Mouse (Mus musculus) forebrain, embryonic 13.5 days (tissue): ENCODE measurements around the gene Pdzrn3. TPM values are rescaled to one million over a fixed set of nuclear protein-coding genes. Genes with fewer than 3 reads are reported as not detected.

Experiments used
- ATAC-seq: fragments of 200-750 bp; cut with Nextera tagmentation; 2 replicates; pipeline ENCODE4 v1.8.0; 2017
- H3K27ac ChIP-seq: fragments of 300-500 bp; sonication (generic); 2 replicates; pipeline ENCODE4 v1.5.1; 2015; ENCODE audit warnings: inconsistent platforms, mild to moderate bottlenecking, moderate library complexity
- H3K27me3 ChIP-seq: fragments of 300-500 bp; sonication (generic); 2 replicates; pipeline ENCODE4 v1.6.1; 2015; ENCODE audit warnings: mild to moderate bottlenecking, inconsistent platforms
- H3K36me3 ChIP-seq: fragments of 300-500 bp; sonication (generic); 2 replicates; pipeline ENCODE4 v1.6.1; 2015; ENCODE audit warnings: mild to moderate bottlenecking, inconsistent platforms; ENCODE audit not compliant: poor library complexity, severe bottlenecking
- H3K4me1 ChIP-seq: fragments of 300-500 bp; sonication (generic); 2 replicates; pipeline ENCODE4 v1.6.1; 2015; ENCODE audit warnings: inconsistent platforms
- H3K4me2 ChIP-seq: fragments of 300-500 bp; sonication (generic); 2 replicates; pipeline ENCODE4 v1.6.1; 2015; ENCODE audit warnings: inconsistent platforms, mild to moderate bottlenecking, moderate library complexity
- H3K4me3 ChIP-seq: fragments of 300-500 bp; sonication (generic); 2 replicates; pipeline ENCODE4 v1.5.1; 2015; ENCODE audit warnings: mild to moderate bottlenecking, inconsistent platforms
- H3K9ac ChIP-seq: fragments of 300-500 bp; sonication (generic); 2 replicates; pipeline ENCODE4 v1.6.1; 2015; ENCODE audit warnings: mild to moderate bottlenecking, inconsistent platforms
- H3K9me3 ChIP-seq: fragments of 300-500 bp; sonication (generic); replicated peaks from 2 replicates; pipeline ENCODE4 v1.6.1; 2016; ENCODE audit warnings: inconsistent platforms
- WGBS: fragments of 180-500 bp; shearing (Covaris S2); methylation state at CpG from one replicate; pipeline ENCODE4 v1.1.7; 2015; 5-methylcytosine and 5-hydroxymethylcytosine counted together
- polyA plus RNA-seq: library from polyadenylated mRNA; unstranded; fragments of >200 nt; fragmentation: Nextera tagmentation; extraction: Ambion mirVana; gene quantifications from 2 replicates; pipeline ENCODE4 v1.2.1, GENCODE M21; 2015

Gene Pdzrn3
- polyA plus RNA-seq, 1 experiment from 2014 or later = 13.1 TPM

DNA sequence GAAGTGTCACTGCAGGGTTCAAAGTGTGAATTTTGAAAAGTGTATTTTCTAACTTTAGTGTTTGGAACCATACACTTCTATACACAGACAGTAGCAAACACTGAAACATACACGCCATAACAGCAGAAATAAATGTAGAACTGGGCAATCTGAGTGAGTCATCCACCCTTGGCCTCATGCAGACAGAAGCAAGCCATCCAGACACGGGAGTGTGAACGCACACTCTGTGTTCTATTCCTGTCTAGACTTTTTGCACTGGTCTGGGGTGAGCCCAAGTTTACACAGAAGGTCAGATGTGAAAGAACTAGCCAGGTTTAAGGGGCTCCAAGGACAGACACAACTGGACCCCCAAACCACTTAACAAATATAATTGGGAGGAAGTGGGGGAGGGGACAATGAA, 57.3 kb downstream of the Pdzrn3 start:
- Histone ChIP-seq H3K9me3 (no peaks in the 10 kb centered on the region), H3K4me2 (no peak overlapping the region), H3K27ac (no peak overlapping the region), H3K4me3 (no peak overlapping the region), H3K36me3 (no peaks in the 10 kb centered on the region), H3K27me3 (no peaks in the 10 kb centered on the region), H3K4me1 (peaks cover 9% of the 10 kb centered on the region), H3K9ac (no peak overlapping the region)
- 88% methylated on average over 3 of the region's 3 CpGs for WGBS
- no peak for ATAC-seq

DNA sequence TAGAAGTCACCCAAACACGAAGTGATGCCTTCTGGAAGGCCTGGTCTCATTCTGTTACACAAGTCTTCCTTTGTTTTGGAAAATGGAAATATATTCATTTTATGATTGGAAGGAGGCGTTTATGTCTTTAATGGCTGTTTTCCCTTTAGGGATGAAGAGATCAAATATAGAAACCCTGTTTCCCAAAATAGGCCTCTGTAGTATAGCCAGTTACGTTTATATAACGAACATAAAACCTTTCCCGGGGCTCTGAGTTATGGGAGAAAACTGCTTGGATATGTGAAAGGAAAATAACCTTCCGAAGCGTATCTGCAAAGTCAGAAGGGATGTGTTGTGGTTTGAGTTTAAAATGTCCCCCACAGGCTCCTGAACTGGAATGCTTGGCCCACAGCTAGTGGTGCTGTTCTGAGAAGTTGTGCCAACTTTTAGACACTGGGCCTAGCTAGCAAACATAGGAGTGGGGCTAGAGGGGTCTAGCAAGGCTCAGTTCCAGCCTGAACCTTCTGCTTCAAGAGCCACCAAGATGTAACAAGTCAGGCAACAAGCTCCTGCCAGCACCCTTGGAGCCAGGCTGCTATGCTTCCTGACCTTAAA, 58.2 kb downstream of the Pdzrn3 start:
- no peak overlapping the region for H3K27ac ChIP-seq
- no peaks in the 10 kb centered on the region for H3K36me3 ChIP-seq
- peaks cover 9% of the 10 kb centered on the region for H3K4me1 ChIP-seq
- no peaks in the 10 kb centered on the region for H3K9me3 ChIP-seq
- H3K4me3 ChIP-seq = no peak overlapping the region
- ATAC-seq = no peak
- no peak overlapping the region for H3K4me2 ChIP-seq
- no peak overlapping the region for H3K9ac ChIP-seq
- WGBS = 90% methylated on average over 7 of the region's 7 CpGs
- no peaks in the 10 kb centered on the region for H3K27me3 ChIP-seq

DNA sequence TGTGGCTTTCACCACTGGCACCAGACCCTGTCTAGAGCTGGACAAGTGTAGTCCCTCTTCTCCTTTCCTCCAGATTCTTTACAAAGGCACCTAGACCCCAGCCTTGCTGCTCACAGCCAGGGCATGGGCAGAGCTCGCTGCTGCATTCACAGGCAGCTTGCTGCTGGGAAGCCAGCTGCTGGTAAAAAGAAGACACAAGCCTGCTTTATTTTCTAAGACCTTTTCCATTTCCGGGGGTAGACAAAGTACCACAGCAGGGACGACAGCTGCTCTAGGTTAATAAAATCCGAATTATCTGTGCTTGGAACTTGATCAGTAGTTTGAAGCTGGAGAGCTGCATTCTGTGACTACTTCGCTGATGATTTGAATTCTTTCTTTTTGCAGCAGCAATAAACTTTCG, 59.2 kb downstream of the Pdzrn3 start:
- no peaks in the 10 kb centered on the region for H3K36me3 ChIP-seq
- H3K4me1 ChIP-seq = peaks cover 9% of the 10 kb centered on the region
- no peaks in the 10 kb centered on the region for H3K27me3 ChIP-seq
- no peak overlapping the region for H3K4me3 ChIP-seq
- no peak overlapping the region for H3K27ac ChIP-seq
- 37% methylated on average over 6 of the region's 6 CpGs for WGBS
- no peaks in the 10 kb centered on the region for H3K9me3 ChIP-seq
- H3K4me2 ChIP-seq = no peak overlapping the region
- H3K9ac ChIP-seq = no peak overlapping the region
- ATAC-seq = no peak

DNA sequence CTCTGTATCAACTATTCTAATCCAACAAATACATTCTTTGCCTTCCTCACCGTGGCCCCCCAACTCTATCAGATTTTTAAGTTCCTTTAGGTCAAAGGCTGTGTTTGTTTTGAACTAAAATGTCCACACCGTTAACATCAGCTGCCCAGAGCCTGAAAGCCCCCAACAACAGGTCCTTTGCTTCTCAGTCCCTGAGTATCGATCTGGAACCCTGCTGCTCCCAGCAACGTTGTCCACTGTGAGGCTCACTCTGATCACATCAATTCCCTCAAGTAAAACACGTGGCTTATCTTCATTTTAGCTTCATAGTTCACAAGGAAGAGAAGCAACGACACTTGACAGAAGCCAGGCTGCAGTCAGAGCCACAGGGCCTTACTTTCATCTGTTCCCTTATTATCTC, 66.3 kb downstream of the Pdzrn3 start:
- Histone ChIP-seq H3K27me3 (peaks cover 20% of the 10 kb centered on the region), H3K9ac (no peak overlapping the region), H3K4me3 (no peak overlapping the region), H3K27ac (no peak overlapping the region), H3K36me3 (no peaks in the 10 kb centered on the region), H3K4me1 (peaks cover 25% of the 10 kb centered on the region), H3K4me2 (no peak overlapping the region), H3K9me3 (no peaks in the 10 kb centered on the region)
- 47% methylated on average over 6 of the region's 6 CpGs for WGBS
- no peak for ATAC-seq

DNA sequence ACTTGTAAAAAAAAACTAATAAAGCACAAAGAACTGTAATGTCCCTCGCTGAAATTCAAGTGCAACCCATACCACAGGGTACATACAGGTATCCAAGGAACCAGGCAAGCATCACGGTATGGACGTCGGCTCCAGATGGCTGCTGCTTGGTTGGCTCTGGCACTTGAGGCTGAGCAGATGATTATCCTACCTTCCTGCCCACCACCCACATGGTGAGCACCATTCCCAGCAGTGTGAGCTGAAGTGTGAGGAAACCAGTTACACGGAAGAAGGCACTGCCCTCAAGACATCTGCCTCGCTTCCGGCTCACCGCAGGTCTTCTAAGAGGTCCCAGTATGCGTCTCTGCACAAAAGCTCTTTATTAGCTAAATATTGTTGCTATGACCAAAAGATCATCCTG, 67.2 kb downstream of the Pdzrn3 start:
- peaks cover 23% of the 10 kb centered on the region for H3K4me1 ChIP-seq
- H3K4me2 ChIP-seq = no peak overlapping the region
- no peak overlapping the region for H3K4me3 ChIP-seq
- H3K9me3 ChIP-seq = no peaks in the 10 kb centered on the region
- H3K27me3 ChIP-seq = peaks cover 27% of the 10 kb centered on the region
- no peak overlapping the region for H3K9ac ChIP-seq
- no peaks in the 10 kb centered on the region for H3K36me3 ChIP-seq
- no peak overlapping the region for H3K27ac ChIP-seq
- WGBS = 85% methylated on average over 9 of the region's 9 CpGs
- ATAC-seq = no peak

DNA sequence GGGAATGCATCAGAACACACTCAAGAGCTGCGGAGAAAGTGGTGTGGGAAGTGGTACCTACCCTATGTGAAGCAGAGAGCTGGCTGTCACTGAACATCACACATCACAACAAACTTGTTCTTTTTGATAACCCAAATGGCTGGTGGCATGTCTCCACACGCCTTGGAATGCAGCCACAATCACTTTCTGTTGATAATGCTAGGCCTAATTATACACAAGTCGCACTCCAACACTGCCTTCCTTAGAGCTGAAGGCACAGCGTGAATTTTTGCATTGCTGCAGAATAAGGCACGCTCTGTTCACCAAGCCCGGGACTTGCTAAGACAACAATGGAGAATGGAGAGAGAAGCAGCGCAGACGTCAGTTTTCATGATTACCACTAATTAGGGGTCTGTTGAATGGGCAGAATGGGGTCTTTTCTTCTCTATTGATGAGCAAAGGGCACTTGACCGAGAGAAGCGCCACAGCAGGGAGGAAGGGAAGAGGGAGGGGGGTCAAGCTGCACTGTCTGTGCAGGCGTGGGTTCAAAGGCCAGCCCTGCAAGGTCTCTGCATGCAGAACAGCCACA, 69.6 kb downstream of the Pdzrn3 start:
- peak; percentile 96 for ATAC-seq
- peaks cover 23% of the 10 kb centered on the region for H3K4me1 ChIP-seq
- no peak overlapping the region for H3K9ac ChIP-seq
- 4% methylated on average over 11 of the region's 11 CpGs for WGBS
- no peaks in the 10 kb centered on the region for H3K36me3 ChIP-seq
- no peaks in the 10 kb centered on the region for H3K9me3 ChIP-seq
- H3K4me2 ChIP-seq = peak overlapping the region; percentile 11
- no peak overlapping the region for H3K4me3 ChIP-seq
- H3K27me3 ChIP-seq = peaks cover 34% of the 10 kb centered on the region
- H3K27ac ChIP-seq = peak overlapping the region; percentile 27

DNA sequence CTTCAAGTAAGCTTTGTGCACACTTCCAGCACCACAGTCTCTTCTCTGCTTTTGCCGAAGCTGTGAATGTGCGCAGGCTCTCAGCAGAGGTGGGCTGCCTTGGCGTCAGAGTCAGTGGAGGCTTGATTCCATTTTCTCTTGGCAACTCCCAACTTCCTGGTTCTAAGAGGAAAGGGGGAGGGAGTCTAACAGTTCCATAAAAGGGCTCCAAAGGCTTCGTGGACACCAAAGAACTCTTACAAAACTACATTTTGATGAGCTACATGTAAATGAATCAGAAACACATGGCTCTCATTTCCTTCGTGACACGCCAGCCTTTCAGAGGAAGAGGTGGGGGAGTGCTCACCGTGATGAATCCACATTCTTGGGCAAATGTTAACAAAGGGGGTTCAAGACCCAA, 70.9 kb downstream of the Pdzrn3 start:
- Histone ChIP-seq H3K27me3 (peaks cover 30% of the 10 kb centered on the region), H3K9me3 (no peaks in the 10 kb centered on the region), H3K36me3 (no peaks in the 10 kb centered on the region), H3K4me3 (no peak overlapping the region), H3K4me1 (peaks cover 23% of the 10 kb centered on the region), H3K9ac (no peak overlapping the region), H3K27ac (no peak overlapping the region), H3K4me2 (no peak overlapping the region)
- 59% methylated on average over 7 of the region's 7 CpGs for WGBS
- no peak for ATAC-seq

DNA sequence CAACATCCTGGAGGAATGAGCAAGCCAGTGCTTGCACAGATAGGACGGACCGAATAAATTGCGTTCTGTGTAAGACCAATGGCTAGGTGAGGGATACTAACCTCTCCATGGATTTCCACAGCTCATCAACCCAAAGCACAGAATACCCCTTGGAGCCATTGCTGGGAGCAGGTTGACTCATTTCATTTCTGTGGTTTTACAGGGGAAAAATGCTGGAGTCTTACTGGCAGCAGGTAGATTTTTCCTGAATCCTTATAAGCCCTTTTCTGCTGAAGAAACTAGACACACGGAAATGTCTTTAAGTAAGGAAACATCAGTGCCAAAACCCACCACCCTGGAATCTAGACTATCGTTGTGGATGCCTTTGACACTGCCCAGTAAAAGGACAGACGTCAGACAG, 72.2 kb downstream of the Pdzrn3 start:
- peaks cover 23% of the 10 kb centered on the region for H3K4me1 ChIP-seq
- WGBS = 92% methylated on average over 6 of the region's 6 CpGs

DNA sequence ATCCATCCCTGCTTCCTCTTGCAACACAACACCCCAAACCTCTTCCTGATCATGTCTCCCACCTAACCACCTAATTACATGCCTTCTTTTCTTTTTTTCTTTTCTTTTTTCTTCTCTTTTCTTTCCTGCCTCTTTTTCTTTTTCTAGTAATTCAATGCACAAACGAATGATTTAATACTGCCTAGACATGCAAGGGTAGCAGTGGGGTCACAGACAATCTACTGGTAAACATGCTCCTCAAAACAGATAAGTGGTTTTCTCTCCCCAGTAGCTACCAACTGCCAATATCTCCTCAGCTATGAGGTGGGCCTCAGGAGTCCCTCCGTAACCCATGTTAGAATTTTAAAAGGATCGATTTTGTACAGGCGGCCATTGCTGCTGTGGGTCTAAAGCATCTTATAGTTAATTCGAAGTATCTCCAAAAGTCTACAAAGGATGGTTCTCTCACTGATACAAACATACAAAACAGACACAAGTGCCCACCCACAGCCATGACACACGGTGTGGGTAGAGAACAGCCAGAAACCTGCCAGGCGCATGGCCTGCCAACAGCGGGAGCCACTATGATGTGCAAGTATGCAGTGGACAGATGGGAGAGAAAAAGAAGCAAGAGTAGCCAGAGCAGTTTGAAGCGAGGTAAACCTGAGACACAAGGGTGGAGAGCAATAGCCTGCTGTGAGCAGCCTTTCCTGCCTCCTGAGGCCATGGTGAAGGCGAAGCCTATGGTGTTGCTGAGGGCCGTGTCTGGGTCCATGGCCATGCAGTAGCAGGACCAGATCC, 73.5 kb downstream of the Pdzrn3 start:
- no peak overlapping the region for H3K4me2 ChIP-seq
- peaks cover 14% of the 10 kb centered on the region; the same call in 1 of the 2 replicates for H3K27me3 ChIP-seq
- no peak overlapping the region for H3K27ac ChIP-seq
- no peak overlapping the region for H3K9ac ChIP-seq
- WGBS = 88% methylated on average over 11 of the region's 11 CpGs
- ATAC-seq = no peak
- H3K9me3 ChIP-seq = no peaks in the 10 kb centered on the region
- H3K4me3 ChIP-seq = no peak overlapping the region
- H3K4me1 ChIP-seq = peaks cover 23% of the 10 kb centered on the region
- no peaks in the 10 kb centered on the region for H3K36me3 ChIP-seq

More for the DNA sequence above, 72.2 kb downstream of the Pdzrn3 start:
- no peak overlapping the region for H3K4me2 ChIP-seq
- no peaks in the 10 kb centered on the region for H3K9me3 ChIP-seq
- H3K36me3 ChIP-seq = no peaks in the 10 kb centered on the region
- H3K9ac ChIP-seq = no peak overlapping the region
- H3K4me3 ChIP-seq = no peak overlapping the region
- H3K27ac ChIP-seq = no peak overlapping the region
- H3K27me3 ChIP-seq = peaks cover 22% of the 10 kb centered on the region
- ATAC-seq = no peak

DNA sequence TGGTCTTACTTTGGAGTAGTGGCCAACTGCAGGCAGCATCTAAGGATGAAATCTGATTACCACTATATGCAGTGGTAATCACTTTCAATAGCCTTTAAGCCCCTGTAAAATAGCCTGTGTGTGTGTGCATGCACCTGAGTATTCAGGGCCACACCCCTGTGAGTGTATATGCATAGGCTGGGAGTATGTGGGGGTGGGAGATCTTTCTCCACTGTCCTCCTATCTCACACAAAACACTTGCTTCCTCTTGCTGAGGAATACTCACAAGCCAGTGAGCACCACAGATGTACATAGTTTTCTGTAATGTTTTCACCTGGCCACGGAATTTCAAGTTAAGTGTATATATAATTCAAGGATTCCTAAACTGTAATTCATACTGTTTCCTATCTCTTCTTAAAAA, 74.2 kb downstream of the Pdzrn3 start:
- no peak for ATAC-seq
- Histone ChIP-seq H3K27ac (no peak overlapping the region), H3K9me3 (no peaks in the 10 kb centered on the region), H3K9ac (no peak overlapping the region), H3K4me1 (peaks cover 18% of the 10 kb centered on the region), H3K4me2 (no peak overlapping the region), H3K36me3 (no peaks in the 10 kb centered on the region), H3K4me3 (no peak overlapping the region), H3K27me3 (peaks cover 14% of the 10 kb centered on the region; the same call in 1 of the 2 replicates)
- WGBS = 91% methylated on average over 1 of the region's 1 CpGs

DNA sequence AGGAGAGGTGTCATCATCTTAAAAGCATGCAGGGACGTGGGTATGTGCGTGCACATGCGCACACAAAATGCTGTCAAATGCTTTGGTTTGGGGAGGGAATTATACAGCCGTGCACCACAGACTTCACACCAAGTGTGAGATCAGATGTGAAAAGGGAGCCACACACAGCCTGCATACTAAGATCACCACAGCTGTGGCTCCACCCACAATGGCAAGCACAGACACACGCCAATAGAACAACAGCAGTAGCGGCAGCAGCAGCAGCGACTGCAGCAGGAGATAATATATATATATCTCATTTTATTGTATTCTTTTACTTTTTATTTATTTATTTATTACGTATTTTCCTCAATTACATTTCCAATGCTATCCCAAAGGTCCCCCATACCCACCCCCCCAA, 76.5 kb downstream of the Pdzrn3 start:
- WGBS = 89% methylated on average over 8 of the region's 8 CpGs
- Histone ChIP-seq H3K9ac (no peak overlapping the region), H3K27ac (no peak overlapping the region), H3K4me3 (no peak overlapping the region), H3K4me1 (peaks cover 6% of the 10 kb centered on the region; the same call in 1 of the 2 replicates), H3K9me3 (no peaks in the 10 kb centered on the region), H3K4me2 (no peak overlapping the region), H3K36me3 (no peaks in the 10 kb centered on the region), H3K27me3 (peaks cover 11% of the 10 kb centered on the region; the same call in 1 of the 2 replicates)
- ATAC-seq = no peak

DNA sequence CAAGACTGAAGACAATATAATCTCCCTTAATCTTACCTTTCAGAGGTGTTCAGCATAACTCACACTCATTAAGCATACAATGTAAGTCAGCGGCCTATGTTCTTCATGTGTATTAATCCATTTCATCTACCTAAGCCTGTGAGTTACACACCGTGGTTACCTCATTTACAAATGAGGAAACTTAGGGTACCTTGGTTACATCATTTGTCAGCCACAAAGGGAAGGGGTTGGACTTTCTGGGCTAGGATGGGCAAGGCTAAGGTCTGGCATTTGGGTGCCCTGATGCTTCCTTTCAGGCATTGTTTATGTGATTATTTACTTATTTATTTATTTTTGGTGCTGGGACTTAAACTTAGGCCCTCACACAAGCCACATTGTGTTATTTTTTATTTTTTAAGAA, 78.3 kb downstream of the Pdzrn3 start:
- no peak for ATAC-seq
- Histone ChIP-seq H3K9ac (no peak overlapping the region), H3K27ac (no peak overlapping the region), H3K4me3 (no peak overlapping the region), H3K27me3 (peaks cover 3% of the 10 kb centered on the region; the same call in 1 of the 2 replicates), H3K4me2 (no peak overlapping the region), H3K36me3 (no peaks in the 10 kb centered on the region), H3K9me3 (no peaks in the 10 kb centered on the region), H3K4me1 (peaks cover 7% of the 10 kb centered on the region; the same call in 1 of the 2 replicates)
- 83% methylated on average over 2 of the region's 2 CpGs for WGBS
